Mouse (Mus musculus): ENCODE measurements around the gene Vamp8. TPM values are rescaled to one million over a fixed set of nuclear protein-coding genes. Genes with fewer than 3 reads are reported as not detected.

The Vamp8 gene
- polyA plus RNA-seq, 1 experiment, result 453 TPM

- Histone ChIP-seq H3K36me3 (ENCODE audit: control insufficient read depth, insufficient read depth, low read length) (peaks cover 22% of the 10 kb centered on the region), H3K4me3 (ENCODE audit: insufficient read depth, low read depth, low read length) (no peak overlapping the region), H3K4me1 (ENCODE audit: control insufficient read depth, insufficient read depth, low read length) (no peaks in the 10 kb centered on the region), H3K27ac (ENCODE audit: insufficient read depth, low read depth, low read length) (no peak overlapping the region), H3K27me3 (replicated peaks; ENCODE audit: control insufficient read depth, insufficient read depth, low read length) (no peaks in the 10 kb centered on the region)
- WGBS, result 82% methylated on average over 21 of the region's 21 CpGs
- TF ChIP-seq POLR2A (IDR thresholded peaks at IDR 0.05; ENCODE audit: low read depth, low read length) (no peak), CTCF (conservative IDR thresholded peaks at IDR 0.05; ENCODE audit: insufficient read depth, insufficient read length, low read depth, low read length) (no peak)
- no peak for DNase-seq
These were observed 38.7 kb upstream of the Vamp8 start for GRCm38 (mm10) chr6:72429061-72429842.

GRCm38 (mm10) chr6:72428036-72428435 lies 37.5 kb upstream of the Vamp8 start:
- Histone ChIP-seq H3K27me3 (replicated peaks; ENCODE audit: control insufficient read depth, insufficient read depth, low read length) (no peaks in the 10 kb centered on the region), H3K4me1 (ENCODE audit: control insufficient read depth, insufficient read depth, low read length) (no peaks in the 10 kb centered on the region), H3K27ac (ENCODE audit: insufficient read depth, low read depth, low read length) (no peak overlapping the region), H3K4me3 (ENCODE audit: insufficient read depth, low read depth, low read length) (no peak overlapping the region), H3K36me3 (ENCODE audit: control insufficient read depth, insufficient read depth, low read length) (peaks cover 17% of the 10 kb centered on the region)
- 16% methylated on average over 8 of the region's 8 CpGs for WGBS
- peak; percentile 92 for TF ChIP-seq CTCF (conservative IDR thresholded peaks at IDR 0.05; ENCODE audit: insufficient read depth, insufficient read length, low read depth, low read length)
- no peak for TF ChIP-seq POLR2A (IDR thresholded peaks at IDR 0.05; ENCODE audit: low read depth, low read length)
- peak; percentile 87 for DNase-seq

GRCm38 (mm10) chr6:72425646-72426045 lies 35.1 kb upstream of the Vamp8 start:
- Histone ChIP-seq H3K27ac (ENCODE audit: insufficient read depth, low read depth, low read length) (no peak overlapping the region), H3K36me3 (ENCODE audit: control insufficient read depth, insufficient read depth, low read length) (peaks cover 7% of the 10 kb centered on the region), H3K4me3 (ENCODE audit: insufficient read depth, low read depth, low read length) (no peak overlapping the region), H3K27me3 (replicated peaks; ENCODE audit: control insufficient read depth, insufficient read depth, low read length) (no peaks in the 10 kb centered on the region), H3K4me1 (ENCODE audit: control insufficient read depth, insufficient read depth, low read length) (no peaks in the 10 kb centered on the region)
- WGBS, result 94% methylated on average over 11 of the region's 11 CpGs
- DNase-seq, result no peak
- TF ChIP-seq POLR2A (IDR thresholded peaks at IDR 0.05; ENCODE audit: low read depth, low read length), result no peak
- no peak for TF ChIP-seq CTCF (conservative IDR thresholded peaks at IDR 0.05; ENCODE audit: insufficient read depth, insufficient read length, low read depth, low read length)

GRCm38 (mm10) chr6:72420901-72421300 lies 30.4 kb upstream of the Vamp8 start:
- Histone ChIP-seq H3K27me3 (replicated peaks; ENCODE audit: control insufficient read depth, insufficient read depth, low read length) (no peaks in the 10 kb centered on the region), H3K4me3 (ENCODE audit: insufficient read depth, low read depth, low read length) (no peak overlapping the region), H3K4me1 (ENCODE audit: control insufficient read depth, insufficient read depth, low read length) (peaks cover 3% of the 10 kb centered on the region; the same call in 1 of the 2 replicates), H3K36me3 (ENCODE audit: control insufficient read depth, insufficient read depth, low read length) (peaks cover 8% of the 10 kb centered on the region), H3K27ac (ENCODE audit: insufficient read depth, low read depth, low read length) (no peak overlapping the region)
- no peak for TF ChIP-seq CTCF (conservative IDR thresholded peaks at IDR 0.05; ENCODE audit: insufficient read depth, insufficient read length, low read depth, low read length)
- no peak for TF ChIP-seq POLR2A (IDR thresholded peaks at IDR 0.05; ENCODE audit: low read depth, low read length)
- 78% methylated on average over 10 of the region's 10 CpGs for WGBS
- no peak for DNase-seq

- no peak overlapping the region for H3K4me3 ChIP-seq (ENCODE audit: insufficient read depth, low read depth, low read length)
- H3K36me3 ChIP-seq (ENCODE audit: control insufficient read depth, insufficient read depth, low read length), result peaks cover 5% of the 10 kb centered on the region; the same call in 1 of the 2 replicates
- peaks cover 5% of the 10 kb centered on the region; the same call in 1 of the 2 replicates for H3K4me1 ChIP-seq (ENCODE audit: control insufficient read depth, insufficient read depth, low read length)
- 95% methylated on average over 1 of the region's 1 CpGs for WGBS
- no peak for DNase-seq
- no peaks in the 10 kb centered on the region for H3K27me3 ChIP-seq (replicated peaks; ENCODE audit: control insufficient read depth, insufficient read depth, low read length)
- TF ChIP-seq POLR2A (IDR thresholded peaks at IDR 0.05; ENCODE audit: low read depth, low read length) (no peak), CTCF (conservative IDR thresholded peaks at IDR 0.05; ENCODE audit: insufficient read depth, insufficient read length, low read depth, low read length) (no peak)
- no peak overlapping the region for H3K27ac ChIP-seq (ENCODE audit: insufficient read depth, low read depth, low read length)
These were observed 29.3 kb upstream of the Vamp8 start for GRCm38 (mm10) chr6:72419806-72420205.

- H3K27ac ChIP-seq (ENCODE audit: insufficient read depth, low read depth, low read length), result no peak overlapping the region
- DNase-seq, result no peak
- H3K4me1 ChIP-seq (ENCODE audit: control insufficient read depth, insufficient read depth, low read length), result peaks cover 9% of the 10 kb centered on the region; the same call in 1 of the 2 replicates
- H3K27me3 ChIP-seq (replicated peaks; ENCODE audit: control insufficient read depth, insufficient read depth, low read length), result no peaks in the 10 kb centered on the region
- TF ChIP-seq CTCF (conservative IDR thresholded peaks at IDR 0.05; ENCODE audit: insufficient read depth, insufficient read length, low read depth, low read length) (no peak), POLR2A (IDR thresholded peaks at IDR 0.05; ENCODE audit: low read depth, low read length) (no peak)
- no peak overlapping the region for H3K4me3 ChIP-seq (ENCODE audit: insufficient read depth, low read depth, low read length)
- peaks cover 2% of the 10 kb centered on the region; the same call in 1 of the 2 replicates for H3K36me3 ChIP-seq (ENCODE audit: control insufficient read depth, insufficient read depth, low read length)
- 90% methylated on average over 4 of the region's 4 CpGs for WGBS
These were observed 27.8 kb upstream of the Vamp8 start for GRCm38 (mm10) chr6:72418279-72418678.

GRCm38 (mm10) chr6:72415964-72416772 lies 25.7 kb upstream of the Vamp8 start:
- 54% methylated on average over 7 of the region's 7 CpGs for WGBS
- Histone ChIP-seq H3K36me3 (ENCODE audit: control insufficient read depth, insufficient read depth, low read length) (0 out of 2 replicates have a peak, but pooled peaks cover 2% of the 10 kb centered on the region), H3K27ac (ENCODE audit: insufficient read depth, low read depth, low read length) (no peak overlapping the region), H3K4me1 (ENCODE audit: control insufficient read depth, insufficient read depth, low read length) (peaks cover 9% of the 10 kb centered on the region; the same call in 1 of the 2 replicates), H3K27me3 (replicated peaks; ENCODE audit: control insufficient read depth, insufficient read depth, low read length) (no peaks in the 10 kb centered on the region), H3K4me3 (ENCODE audit: insufficient read depth, low read depth, low read length) (no peak overlapping the region)
- no peak for DNase-seq
- TF ChIP-seq POLR2A (IDR thresholded peaks at IDR 0.05; ENCODE audit: low read depth, low read length) (no peak), CTCF (conservative IDR thresholded peaks at IDR 0.05; ENCODE audit: insufficient read depth, insufficient read length, low read depth, low read length) (no peak)

All from kidney, adult 2 months (tissue).